Mouse (Mus musculus): ENCODE data around the gene Smg7. TPM values are rescaled to one million over a fixed set of nuclear protein-coding genes. Genes with fewer than 3 reads are reported as not detected.

The Smg7 gene
- 150 to 165 TPM (median 159 TPM) in 4 replicates for total RNA-seq (2023; ENCODE audit: inconsistent age)

GRCm38 (mm10) chr1:152901765-152902664, at the start of gene Smg7:
TSS of gene Smg7 (minus strand) at chr1:152902646.

DNA sequence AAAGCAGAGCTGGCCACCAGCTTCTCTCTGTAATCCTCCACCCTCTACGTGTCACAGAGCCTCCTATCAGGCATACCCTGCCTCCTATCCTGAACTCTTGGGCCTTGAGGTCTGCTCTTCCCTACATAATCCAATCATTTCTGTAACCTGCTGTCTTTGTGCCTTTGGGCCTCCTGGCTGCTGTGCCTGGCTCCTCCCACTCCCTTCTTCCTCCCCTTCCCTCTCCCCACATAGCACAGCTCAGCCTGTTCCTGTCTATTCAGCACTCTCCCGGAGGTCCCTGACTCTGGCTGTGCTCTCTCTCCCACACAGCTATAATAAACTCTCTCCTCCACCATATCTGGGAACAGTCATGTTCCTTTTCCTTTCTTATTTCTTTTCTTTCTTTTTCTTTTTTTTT, 102.5 kb downstream of the Smg7 start, which contains the start of gene Ncf2:
TSS of gene Ncf2 (plus strand) at position 298 of the 400 bp plus-strand sequence.

Other genes starting within 250 kb of the Smg7 start
- not detected in 4 replicates for gene Apobec4, start 152.1 kb downstream of the Smg7 start, total RNA-seq (2023; ENCODE audit: inconsistent age)
- gene Rgl1, start 136.3 kb downstream of the Smg7 start, total RNA-seq (2023; ENCODE audit: inconsistent age), result 24.7 to 57.6 TPM (median 41.1 TPM) in 4 replicates
- gene Arpc5, start 136.1 kb downstream of the Smg7 start, total RNA-seq (2023; ENCODE audit: inconsistent age), result 353 to 388 TPM (median 379 TPM) in 4 replicates
- 247 to 296 TPM (median 267 TPM) in 4 replicates for gene Ncf2, start 102.5 kb downstream of the Smg7 start, total RNA-seq (2023; ENCODE audit: inconsistent age)
- gene Nmnat2, start 52.3 kb upstream of the Smg7 start, total RNA-seq (2023; ENCODE audit: inconsistent age), result not detected in 4 replicates